ENCODE assay signal across 14 mouse cellular contexts in genomic region chr11:79001871-79002270, GRCm38 (mm10). TPM values are rescaled to one million over a fixed set of nuclear protein-coding genes. Genes with fewer than 3 reads are reported as not detected.
DNase-seq lines count a peak whose midpoint lies in the region; ATAC-seq and TF ChIP-seq lines count a peak whose summit lies in the region.
"Had no signal": no experiment of that assay in that cellular context is flagged by ENCODE, and none has a peak within 500 bp of the region (broad histone marks: within the 10 kb centered on the region; RNA-seq: fewer than 3 reads in every experiment).

No protein-coding gene starts in this region.

- H3K9ac ChIP-seq in heart, embryonic 12.5 days: no peak overlapping the region
- no peak overlapping the region for H3K9ac ChIP-seq in lung, embryonic 14.5 days
- H3K9ac ChIP-seq in ES-E14 (ENCODE audit: insufficient read depth, low read depth, low read length, poor library complexity, severe bottlenecking): peak overlapping the region; percentile 46; the same call in 1 of the 2 replicates
- H3K9ac ChIP-seq: neural tube, embryonic 15.5 days had no signal

- no peak for DNase-seq in heart, adult 8-10 months (ENCODE audit: low spot score)
- DNase-seq in lung, embryonic 14.5 days: no peak
- DNase-seq in lung, postnatal 25 days (ENCODE audit: low spot score): no peak
- DNase-seq in ES-E14 (ENCODE audit: low read depth, low spot score): no peak
- peak; percentile 40 for DNase-seq in retina, postnatal 7 days (ENCODE audit: low read depth, low spot score)
- DNase-seq in adrenal gland, postnatal 10 days: no peak
- DNase-seq: cerebellum, adult 9-11 months; kidney, adult 11 months; liver had no signal

- peaks cover 12% of the 10 kb centered on the region for H3K4me1 ChIP-seq in heart, embryonic 12.5 days (replicated peaks)
- peaks cover 7% of the 10 kb centered on the region; the same call in 1 of the 2 replicates for H3K4me1 ChIP-seq in lung, embryonic 14.5 days (ENCODE audit: insufficient read depth)
- peaks cover 13 to 23% of the 10 kb centered on the region in 2 experiments for H3K4me1 ChIP-seq in ES-E14 (ENCODE audit: control insufficient read depth in 2 of 2, insufficient read depth in 2 of 2, low read length in 2 of 2, poor library complexity in 1 of 2)
- H3K4me1 ChIP-seq: neural tube, embryonic 15.5 days had no signal

- peak overlapping the region; percentile 75 for H3K27ac ChIP-seq in heart, embryonic 12.5 days (ENCODE audit: poor library complexity, severe bottlenecking)
- peak overlapping the region; percentile 64; the same call in 1 of the 2 replicates for H3K27ac ChIP-seq in lung, embryonic 14.5 days (ENCODE audit: low read depth)
- H3K27ac ChIP-seq in ES-E14 (ENCODE audit: insufficient read depth, low read depth, low read length, poor library complexity, severe bottlenecking): peak overlapping the region; percentile 94
- H3K27ac ChIP-seq: layer of hippocampus, adult 2 months had no signal

- no peaks in the 10 kb centered on the region for H3K36me3 ChIP-seq in heart, embryonic 12.5 days
- H3K36me3 ChIP-seq in lung, embryonic 14.5 days (ENCODE audit: insufficient read depth): no peaks in the 10 kb centered on the region
- H3K36me3 ChIP-seq in ES-E14 (ENCODE audit: control insufficient read depth, insufficient read depth, low read length, poor library complexity, severe bottlenecking): no peaks in the 10 kb centered on the region
- H3K36me3 ChIP-seq: hindbrain, embryonic 10.5 days; neural tube, embryonic 15.5 days had no signal

- H3K4me3 ChIP-seq in heart, embryonic 12.5 days: no peak overlapping the region
- H3K4me3 ChIP-seq in lung, embryonic 14.5 days (ENCODE audit: low read depth, low read length): no peak overlapping the region
- H3K4me3 ChIP-seq in ES-E14 (ENCODE audit: insufficient read depth in 1 of 2, low read depth in 1 of 2, low read length in 2 of 2, poor library complexity in 1 of 2, severe bottlenecking in 1 of 2): no peak overlapping the region
- H3K4me3 ChIP-seq: hindbrain, embryonic 10.5 days; layer of hippocampus, adult 2 months; megakaryocyte, embryonic 14.5 days; neural tube, embryonic 15.5 days had no signal

- H3K9me3 ChIP-seq in heart, embryonic 12.5 days (replicated peaks): peaks cover 6% of the 10 kb centered on the region
- no peaks in the 10 kb centered on the region for H3K9me3 ChIP-seq in lung, embryonic 14.5 days (ENCODE audit: low read depth, low read length)
- H3K9me3 ChIP-seq in ES-E14 (ENCODE audit: control insufficient read depth, insufficient read depth, low read depth, low read length): peaks cover 2% of the 10 kb centered on the region; the same call in 1 of the 2 replicates
- H3K9me3 ChIP-seq: neural tube, embryonic 15.5 days had no signal

- ATAC-seq in heart, embryonic 12.5 days (ENCODE audit: insufficient number of reproducible peaks, low FRiP score): no peak
- ATAC-seq in lung, embryonic 14.5 days (ENCODE audit: insufficient read depth): no peak

- WGBS in heart, embryonic 12.5 days: 86% methylated on average over 4 of the region's 4 CpGs
- WGBS in lung, embryonic 14.5 days: 82% methylated on average over 4 of the region's 4 CpGs

- in situ Hi-C loops in ES-E14 (cut with MboI; ENCODE audit: low sequenced_read_pairs in 2 of 2, unreplicated experiment in 2 of 2): no loop called here

- H3K27me3 ChIP-seq in heart, embryonic 12.5 days (replicated peaks): no peaks in the 10 kb centered on the region
- H3K27me3 ChIP-seq in lung, embryonic 14.5 days (ENCODE audit: insufficient read depth, low read length): no peaks in the 10 kb centered on the region
- H3K27me3 ChIP-seq: megakaryocyte, embryonic 14.5 days; neural tube, embryonic 15.5 days had no signal

- H3K4me2 ChIP-seq in heart, embryonic 12.5 days: no peak overlapping the region
- H3K4me2 ChIP-seq in lung, embryonic 14.5 days: no peak overlapping the region
- H3K4me2 ChIP-seq: neural tube, embryonic 15.5 days had no signal

- no peak for TF ChIP-seq CTCF in lung, embryonic 14.5 days (IDR thresholded peaks at IDR 0.05; ENCODE audit: low read depth)

TF ChIP-seq in ES-E14, 5 proteins besides CTCF, POLR2A, EP300 and RAD21:
- TF ChIP-seq CHD2 (IDR thresholded peaks at IDR 0.05; ENCODE audit: low read depth, low read length): no peak
- no peak for TF ChIP-seq HCFC1 (IDR thresholded peaks at IDR 0.05; ENCODE audit: borderline replicate concordance, insufficient read depth, low read length)
- TF ChIP-seq ZC3H11A (IDR thresholded peaks at IDR 0.05; ENCODE audit: borderline replicate concordance, low read depth, low read length): no peak
- no peak for TF ChIP-seq ZNF384 (IDR thresholded peaks at IDR 0.05; ENCODE audit: low read depth, low read length)
- no peak for TF ChIP-seq MAFK (IDR thresholded peaks at IDR 0.05; ENCODE audit: insufficient read depth, low read depth, low read length)

RNA-seq across cellular contexts. Expression of gene Lgals9, which starts 17.1 kb away (rescaled TPM):
- polyA plus RNA-seq in heart, embryonic 12.5 days (2016; fragmentation: Nextera tagmentation; extraction: Ambion mirVana): 53.7 and 53.8 TPM in 2 replicates
- 10 to 100 TPM; 15.9 to 19.3 (median 17.1) TPM for total RNA-seq in heart, adult 8-10 months (2022)
- polyA plus RNA-seq in lung, embryonic 14.5 days (2014; fragmentation: Nextera tagmentation; extraction: Ambion mirVana): 23.9 and 25.7 TPM in 2 replicates
- 3.8 and 8.6 TPM in 2 replicates for total RNA-seq in ES-E14 (2012; rRNA removed)
- 100 to 1,000 TPM in 1 of 2 experiments, 10 to 100 TPM in 1; 67.1 to 118 TPM for total RNA-seq in adrenal gland, postnatal 10 days (2021)
